Mouse (Mus musculus) embryonic facial prominence, embryonic 10.5 days (tissue): ENCODE data around the gene Acad11. TPM values are rescaled to one million over a fixed set of nuclear protein-coding genes. Genes with fewer than 3 reads are reported as not detected.
A peak's percentile ranks its signal among the peaks of the same experiment; 100 is the strongest.

ENCODE experiments used
- DNase-seq: peaks from one replicate; pipeline ENCODE4 v3.0.0-alpha.2; 2017; ENCODE audit warnings: low spot score
- H3K27ac ChIP-seq: fragments of 300-500 bp; sonication (generic); replicated peaks from 2 replicates; pipeline ENCODE4 v1.5.1; 2016; ENCODE audit warnings: mild to moderate bottlenecking
- H3K27me3 ChIP-seq: fragments of 300-500 bp; sonication (generic); replicated peaks from 2 replicates; pipeline ENCODE4 v1.6.1; 2016; ENCODE audit warnings: low read depth, mild to moderate bottlenecking; ENCODE audit not compliant: poor library complexity, severe bottlenecking
- H3K36me3 ChIP-seq: fragments of 300-500 bp; sonication (generic); replicated peaks from 2 replicates; pipeline ENCODE4 v1.6.1; 2016; ENCODE audit warnings: mild to moderate bottlenecking, moderate library complexity
- H3K4me1 ChIP-seq: fragments of 300-500 bp; sonication (generic); 2 replicates; pipeline ENCODE4 v1.6.1; 2016
- H3K4me3 ChIP-seq: fragments of 300-500 bp; sonication (generic); 2 replicates; pipeline ENCODE4 v1.5.1; 2016; ENCODE audit warnings: mild to moderate bottlenecking, moderate library complexity
- H3K9me3 ChIP-seq: fragments of 300-500 bp; sonication (generic); 2 replicates; pipeline ENCODE4 v1.6.1; 2016; ENCODE audit warnings: mild to moderate bottlenecking
- WGBS: fragments of 180-500 bp; shearing (Covaris S2); methylation state at CpG from one replicate; pipeline ENCODE4 v1.1.7; 2016; 5-methylcytosine and 5-hydroxymethylcytosine counted together
- polyA plus RNA-seq: library from polyadenylated mRNA; unstranded; fragments of >200 nt; fragmentation: Nextera tagmentation; extraction: Ambion mirVana; gene quantifications from 2 replicates; pipeline ENCODE4 v1.2.1, GENCODE M21; 2016

Acad11 gene
- polyA plus RNA-seq, 1 experiment from 2014 or later, result 9.7 TPM

GRCm38 (mm10) chr9:104092945-104093344, 29.8 kb downstream of the Acad11 start:
- Histone ChIP-seq H3K9me3 (no peaks in the 10 kb centered on the region), H3K27me3 (no peaks in the 10 kb centered on the region), H3K4me1 (no peaks in the 10 kb centered on the region), H3K36me3 (no peaks in the 10 kb centered on the region), H3K4me3 (no peak overlapping the region), H3K27ac (no peak overlapping the region)
- no peak for DNase-seq
- 94% methylated on average over 5 of the region's 5 CpGs for WGBS

- Histone ChIP-seq H3K9me3 (no peaks in the 10 kb centered on the region), H3K4me3 (no peak overlapping the region), H3K27ac (no peak overlapping the region), H3K36me3 (no peaks in the 10 kb centered on the region), H3K27me3 (no peaks in the 10 kb centered on the region), H3K4me1 (peaks cover 3% of the 10 kb centered on the region; the same call in 1 of the 2 replicates)
- 79% methylated on average over 5 of the region's 5 CpGs for WGBS
- no peak for DNase-seq
These were observed 35.1 kb downstream of the Acad11 start for GRCm38 (mm10) chr9:104098256-104098655.

GRCm38 (mm10) chr9:104099060-104099459, 35.9 kb downstream of the Acad11 start:
- DNase-seq, result no peak
- Histone ChIP-seq H3K9me3 (no peaks in the 10 kb centered on the region), H3K4me3 (no peak overlapping the region), H3K27me3 (no peaks in the 10 kb centered on the region), H3K27ac (no peak overlapping the region), H3K4me1 (peaks cover 3% of the 10 kb centered on the region; the same call in 1 of the 2 replicates), H3K36me3 (0 out of 2 replicates have a peak, but pooled peaks cover 1% of the 10 kb centered on the region)
- WGBS, result 93% methylated on average over 11 of the region's 11 CpGs

GRCm38 (mm10) chr9:104100822-104101221, 37.6 kb downstream of the Acad11 start:
- Histone ChIP-seq H3K36me3 (0 out of 2 replicates have a peak, but pooled peaks cover 2% of the 10 kb centered on the region), H3K9me3 (no peaks in the 10 kb centered on the region), H3K4me1 (peaks cover 3% of the 10 kb centered on the region; the same call in 1 of the 2 replicates), H3K4me3 (no peak overlapping the region), H3K27me3 (no peaks in the 10 kb centered on the region), H3K27ac (no peak overlapping the region)
- 52% methylated on average over 7 of the region's 7 CpGs for WGBS
- no peak for DNase-seq

GRCm38 (mm10) chr9:104101458-104101857, 38.3 kb downstream of the Acad11 start:
- peaks cover 3% of the 10 kb centered on the region; the same call in 1 of the 2 replicates for H3K4me1 ChIP-seq
- H3K9me3 ChIP-seq, result no peaks in the 10 kb centered on the region
- no peak for DNase-seq
- H3K27me3 ChIP-seq, result no peaks in the 10 kb centered on the region
- 0 out of 2 replicates have a peak, but pooled peaks cover 2% of the 10 kb centered on the region for H3K36me3 ChIP-seq
- H3K4me3 ChIP-seq, result no peak overlapping the region
- no peak overlapping the region for H3K27ac ChIP-seq
- 27% methylated on average over 3 of the region's 3 CpGs for WGBS

- DNase-seq, result no peak
- H3K27ac ChIP-seq, result no peak overlapping the region
- WGBS, result 26% methylated on average over 6 of the region's 6 CpGs
- H3K36me3 ChIP-seq, result 0 out of 2 replicates have a peak, but pooled peaks cover 2% of the 10 kb centered on the region
- no peak overlapping the region for H3K4me3 ChIP-seq
- peaks cover 3% of the 10 kb centered on the region; the same call in 1 of the 2 replicates for H3K4me1 ChIP-seq
- H3K27me3 ChIP-seq, result no peaks in the 10 kb centered on the region
- no peaks in the 10 kb centered on the region for H3K9me3 ChIP-seq
These were observed 39.1 kb downstream of the Acad11 start for GRCm38 (mm10) chr9:104102301-104102700.

- 27% methylated on average over 2 of the region's 2 CpGs for WGBS
These were observed 39.7 kb downstream of the Acad11 start for GRCm38 (mm10) chr9:104102901-104103300.

GRCm38 (mm10) chr9:104104986-104105385, 41.8 kb downstream of the Acad11 start:
- Histone ChIP-seq H3K9me3 (no peaks in the 10 kb centered on the region), H3K36me3 (0 out of 2 replicates have a peak, but pooled peaks cover 2% of the 10 kb centered on the region), H3K4me1 (peaks cover 3% of the 10 kb centered on the region; the same call in 1 of the 2 replicates), H3K27ac (no peak overlapping the region), H3K27me3 (no peaks in the 10 kb centered on the region), H3K4me3 (no peak overlapping the region)
- WGBS, result 87% methylated on average over 2 of the region's 2 CpGs
- DNase-seq, result no peak

More at GRCm38 (mm10) chr9:104102901-104103300, 39.7 kb downstream of the Acad11 start:
- Histone ChIP-seq H3K4me1 (peaks cover 3% of the 10 kb centered on the region; the same call in 1 of the 2 replicates), H3K36me3 (0 out of 2 replicates have a peak, but pooled peaks cover 2% of the 10 kb centered on the region), H3K27me3 (no peaks in the 10 kb centered on the region), H3K9me3 (no peaks in the 10 kb centered on the region), H3K4me3 (no peak overlapping the region), H3K27ac (no peak overlapping the region)
- no peak for DNase-seq

- peaks cover 3% of the 10 kb centered on the region; the same call in 1 of the 2 replicates for H3K4me1 ChIP-seq
- H3K27me3 ChIP-seq, result no peaks in the 10 kb centered on the region
- no peak overlapping the region for H3K27ac ChIP-seq
- H3K36me3 ChIP-seq, result 0 out of 2 replicates have a peak, but pooled peaks cover 2% of the 10 kb centered on the region
- no peaks in the 10 kb centered on the region for H3K9me3 ChIP-seq
- 86% methylated on average over 9 of the region's 9 CpGs for WGBS
- no peak for DNase-seq
- H3K4me3 ChIP-seq, result no peak overlapping the region
These were observed 43.8 kb downstream of the Acad11 start for GRCm38 (mm10) chr9:104106930-104107329.

- Histone ChIP-seq H3K27me3 (no peaks in the 10 kb centered on the region), H3K27ac (no peak overlapping the region), H3K4me1 (no peaks in the 10 kb centered on the region), H3K4me3 (no peak overlapping the region), H3K36me3 (peaks cover 2% of the 10 kb centered on the region; the same call in 1 of the 2 replicates), H3K9me3 (no peaks in the 10 kb centered on the region)
- no peak for DNase-seq
- 83% methylated on average over 6 of the region's 6 CpGs for WGBS
These were observed 44.3 kb downstream of the Acad11 start for GRCm38 (mm10) chr9:104107482-104107881.

- 80% methylated on average over 2 of the region's 2 CpGs for WGBS
- no peak for DNase-seq
- Histone ChIP-seq H3K4me3 (no peak overlapping the region), H3K27ac (no peak overlapping the region), H3K9me3 (no peaks in the 10 kb centered on the region), H3K4me1 (no peaks in the 10 kb centered on the region), H3K36me3 (peaks cover 2% of the 10 kb centered on the region; the same call in 1 of the 2 replicates), H3K27me3 (no peaks in the 10 kb centered on the region)
These were observed 45.5 kb downstream of the Acad11 start for GRCm38 (mm10) chr9:104108571-104109143.

- DNase-seq, result no peak
- Histone ChIP-seq H3K27me3 (no peaks in the 10 kb centered on the region), H3K27ac (no peak overlapping the region)
These were observed 46.0 kb downstream of the Acad11 start for GRCm38 (mm10) chr9:104109151-104109550.

GRCm38 (mm10) chr9:104123101-104123500, 59.9 kb downstream of the Acad11 start:
- H3K4me3 ChIP-seq, result no peak overlapping the region
- H3K9me3 ChIP-seq, result no peaks in the 10 kb centered on the region
- no peaks in the 10 kb centered on the region for H3K27me3 ChIP-seq
- H3K27ac ChIP-seq, result 0 out of 2 replicates have a peak overlapping the region, but pooled peaks have one; percentile 20
- 63% methylated on average over 5 of the region's 5 CpGs for WGBS
- DNase-seq, result no peak
- H3K36me3 ChIP-seq, result no peaks in the 10 kb centered on the region
- peaks cover 24% of the 10 kb centered on the region for H3K4me1 ChIP-seq

More at GRCm38 (mm10) chr9:104109151-104109550, 46.0 kb downstream of the Acad11 start:
- no peaks in the 10 kb centered on the region; the same call in 1 of the 2 replicates for H3K36me3 ChIP-seq
- WGBS, result 90% methylated on average over 5 of the region's 5 CpGs
- no peaks in the 10 kb centered on the region for H3K9me3 ChIP-seq
- no peaks in the 10 kb centered on the region for H3K4me1 ChIP-seq
- no peak overlapping the region for H3K4me3 ChIP-seq
